In genomic region chr14:33678740-33679139, GRCm38 (mm10) we compare ENCODE assay signal across 16 mouse cellular contexts.
DNase-seq lines count a peak whose midpoint lies in the region.
"Had no signal": no experiment of that assay in that cellular context is flagged by ENCODE, and none has a peak within 500 bp of the region (broad histone marks: within the 10 kb centered on the region; RNA-seq: fewer than 3 reads in every experiment).

No protein-coding gene starts in this region.

- intact Hi-C loops in gastrocnemius, postnatal 14 days (cut with DNase I; ENCODE audit: low total_unique reads): no loop called here
- intact Hi-C loops in heart, postnatal 25 days (cut with DNase I): no loop called here
- intact Hi-C loops in heart, postnatal 36 days (cut with DNase I): no loop called here
- intact Hi-C loops in left cerebral cortex, postnatal 25 days (cut with DNase I): loop anchor here (10.0 kb wide), 1 partner anchor 396 kb away; no protein-coding TSS in a partner anchor

- DNase-seq in gastrocnemius, adult 18-20 months (ENCODE audit: low spot score): peak; percentile 27
- no peak for DNase-seq in gastrocnemius, postnatal 4 days (ENCODE audit: low spot score in 2 of 2)
- DNase-seq in gastrocnemius, postnatal 25 days: peak; percentile 54
- DNase-seq in gastrocnemius, postnatal 14 days: no peak
- peak; percentile 29 for DNase-seq in heart, postnatal 25 days (ENCODE audit: low spot score)
- DNase-seq in heart, postnatal 36 days: no peak
- peak; percentile 41 for DNase-seq in skeletal muscle tissue, adult 2 months (ENCODE audit: low read depth, low spot score)
- no peak for DNase-seq in left cerebral cortex, postnatal 25 days (ENCODE audit: low spot score in 2 of 2)
- DNase-seq: adrenal gland, adult 2 months; adrenal gland, postnatal 10 days; adrenal gland, postnatal 25 days; cerebellum, adult 11-12 months; cerebellum, adult 2 months; cerebellum, adult 9-10 months; cerebellum, postnatal 10 days; cerebellum, postnatal 25 days had no signal

Comparison
In these comparisons a context has a peak if more than half of its experiments do, and no peak if none do; other contexts are left out.
1. DNase-seq: peak in gastrocnemius, adult 18-20 months (single experiment), gastrocnemius, postnatal 25 days (single experiment), heart, postnatal 25 days (single experiment) and skeletal muscle tissue, adult 2 months (single experiment); none in gastrocnemius, postnatal 4 days (0 of 2), gastrocnemius, postnatal 14 days (single experiment), heart, postnatal 36 days (0 of 2) and left cerebral cortex, postnatal 25 days (0 of 2).